Mouse (Mus musculus): ENCODE measurements around the gene Clec5a. TPM values are rescaled to one million over a fixed set of nuclear protein-coding genes. Genes with fewer than 3 reads are reported as not detected.
"Not testable (repeated sequence)": the region's sequence is repeated elsewhere in the genome, so short reads cannot be mapped to it uniquely, and the experiment has no call there.

Gene Clec5a
- total and polyA plus RNA-seq, 3 experiments: 0.16 TPM; not detected in 2

DNA sequence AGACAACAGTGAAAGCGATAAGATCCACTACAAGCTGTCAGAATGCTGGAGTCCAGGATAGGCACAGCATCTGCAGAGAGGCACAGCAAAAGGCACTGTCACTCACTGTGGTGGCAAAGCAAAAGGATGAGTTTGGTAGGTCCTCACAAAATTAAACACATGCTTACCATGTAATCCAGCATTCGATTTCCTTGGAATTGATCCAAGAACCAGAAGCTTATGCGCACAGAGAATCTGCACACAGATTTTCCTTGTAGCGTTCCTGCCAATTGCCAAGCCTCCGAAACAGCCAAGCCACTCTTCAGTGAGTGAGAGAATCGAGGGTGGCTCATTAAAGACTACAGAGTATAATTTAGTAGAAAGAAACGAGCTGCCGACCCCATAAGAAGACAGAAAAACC lies 24.6 kb upstream of the Clec5a start:
- Histone ChIP-seq H3K36me3 (replicated peaks) (no peaks in the 10 kb centered on the region), H3K4me1 (ENCODE audit: insufficient read depth, low read depth, low read length) (no peaks in the 10 kb centered on the region), H3K4me3 (ENCODE audit: low read depth, low read length) (no peak overlapping the region), H3K27me3 (ENCODE audit: insufficient read depth, low read length) (no peaks in the 10 kb centered on the region), H3K9me3 (replicated peaks) (no peaks in the 10 kb centered on the region)
- DNase-seq (ENCODE audit: low spot score): no peak
- no peak for TF ChIP-seq TAL1 (conservative IDR thresholded peaks at IDR 0.05; ENCODE audit: low read depth, low read length)
- no peak for TF ChIP-seq POLR2AphosphoS5 (IDR thresholded peaks at IDR 0.05; ENCODE audit: insufficient replicate concordance, low read depth, low read length)
- ATAC-seq (ENCODE audit: extremely low read depth, insufficient number of reproducible peaks, low FRiP score, poor library complexity, severe bottlenecking): no peak

DNA sequence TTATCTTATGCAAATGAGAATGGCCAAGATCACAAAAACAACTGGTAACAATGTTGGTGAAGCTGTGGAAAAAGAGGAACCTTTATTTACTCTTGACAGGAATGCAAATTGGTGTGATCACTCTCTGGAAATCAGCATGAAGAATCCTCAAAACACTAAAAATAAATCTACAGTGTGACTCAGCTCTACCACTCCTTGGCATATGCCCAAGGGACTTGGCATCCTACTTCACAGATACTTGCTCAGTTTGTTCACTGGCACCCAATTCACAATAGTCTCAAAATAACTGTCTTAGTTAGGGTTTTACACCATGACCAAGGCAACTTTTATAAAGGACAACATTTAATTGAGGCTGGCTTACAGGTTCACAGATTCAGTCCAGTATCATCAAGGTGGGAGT lies 21.8 kb upstream of the Clec5a start:
- Histone ChIP-seq H3K4me3 (ENCODE audit: low read depth, low read length) (no peak overlapping the region), H3K27me3 (ENCODE audit: insufficient read depth, low read length) (no peaks in the 10 kb centered on the region), H3K9me3 (replicated peaks) (no peaks in the 10 kb centered on the region), H3K4me1 (ENCODE audit: insufficient read depth, low read depth, low read length) (no peaks in the 10 kb centered on the region), H3K36me3 (replicated peaks) (no peaks in the 10 kb centered on the region)
- DNase-seq (ENCODE audit: low spot score): no peak
- TF ChIP-seq POLR2AphosphoS5 (IDR thresholded peaks at IDR 0.05; ENCODE audit: insufficient replicate concordance, low read depth, low read length) (no peak), CTCF (IDR thresholded peaks at IDR 0.05; ENCODE audit: low read depth, low read length) (no peak), GATA1 (IDR thresholded peaks at IDR 0.05; ENCODE audit: borderline replicate concordance, low read length) (no peak), GATA2 (IDR thresholded peaks at IDR 0.05; ENCODE audit: borderline replicate concordance, low read depth, low read length) (no peak), TAL1 (conservative IDR thresholded peaks at IDR 0.05; ENCODE audit: low read depth, low read length) (no peak)
- ATAC-seq (ENCODE audit: extremely low read depth, insufficient number of reproducible peaks, low FRiP score, poor library complexity, severe bottlenecking): no peak

DNA sequence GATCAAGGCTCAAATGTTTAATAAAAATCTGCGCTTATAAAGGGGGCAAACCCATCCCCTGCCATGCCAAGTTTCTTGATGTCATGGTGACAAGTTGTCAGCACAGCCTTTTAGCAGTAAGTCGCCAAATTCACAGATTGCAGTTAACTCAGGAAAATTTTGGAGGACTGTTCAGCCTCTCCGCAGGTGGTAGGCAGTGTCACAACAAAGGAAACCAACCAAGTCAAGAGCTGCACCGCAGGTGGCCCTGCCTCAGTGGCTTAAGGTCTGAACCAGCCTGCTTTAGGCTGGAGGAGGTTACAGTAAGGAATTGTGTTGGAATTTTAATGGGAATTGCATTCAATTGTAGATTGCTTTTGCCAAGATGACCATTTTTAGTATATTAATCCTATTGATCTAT lies 12.9 kb upstream of the Clec5a start:
- not testable (repeated sequence) for H3K4me1 ChIP-seq (ENCODE audit: insufficient read depth, low read depth, low read length); H3K9me3 ChIP-seq (replicated peaks); H3K4me3 ChIP-seq (ENCODE audit: low read depth, low read length); H3K36me3 ChIP-seq (replicated peaks); DNase-seq (ENCODE audit: low spot score); H3K27me3 ChIP-seq (ENCODE audit: insufficient read depth, low read length); ATAC-seq (ENCODE audit: extremely low read depth, insufficient number of reproducible peaks, low FRiP score, poor library complexity, severe bottlenecking)

DNA sequence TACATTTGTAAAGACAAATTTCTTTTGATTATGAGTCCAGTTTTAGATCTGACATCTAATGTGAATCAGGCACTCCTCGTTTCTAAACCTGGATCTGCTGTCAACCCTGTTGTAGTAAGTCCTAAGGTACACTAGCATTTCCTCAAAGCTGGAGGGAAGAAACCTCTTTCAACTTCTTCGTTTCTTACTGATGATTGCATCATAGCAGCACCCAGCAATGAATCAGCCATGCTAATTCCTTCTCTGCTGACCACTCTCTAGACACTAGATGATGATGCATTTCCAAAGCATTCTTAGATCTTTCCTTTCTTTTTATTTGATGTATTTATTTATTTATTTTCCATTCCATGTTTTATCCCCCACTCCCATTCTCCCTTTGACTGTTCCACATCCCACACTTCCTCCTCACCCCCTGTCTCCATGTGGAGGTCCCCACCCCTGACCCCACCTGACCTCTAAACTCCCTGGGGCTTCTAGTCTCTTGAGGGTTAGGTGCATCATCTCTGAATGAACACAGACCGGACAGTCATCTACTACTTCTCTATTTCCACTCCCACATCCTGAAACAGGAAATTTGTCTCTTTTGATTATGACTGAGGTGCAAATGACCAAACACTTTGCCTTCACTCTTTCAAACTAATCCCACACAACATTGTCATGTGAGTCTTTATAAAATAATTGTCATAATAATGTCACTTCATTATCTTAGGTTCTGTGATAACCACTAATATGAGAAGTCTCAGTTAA lies 9.4 kb upstream of the Clec5a start:
- DNase-seq (ENCODE audit: low spot score) (no peak), ATAC-seq (ENCODE audit: extremely low read depth, insufficient number of reproducible peaks, low FRiP score, poor library complexity, severe bottlenecking) (no peak)

DNA sequence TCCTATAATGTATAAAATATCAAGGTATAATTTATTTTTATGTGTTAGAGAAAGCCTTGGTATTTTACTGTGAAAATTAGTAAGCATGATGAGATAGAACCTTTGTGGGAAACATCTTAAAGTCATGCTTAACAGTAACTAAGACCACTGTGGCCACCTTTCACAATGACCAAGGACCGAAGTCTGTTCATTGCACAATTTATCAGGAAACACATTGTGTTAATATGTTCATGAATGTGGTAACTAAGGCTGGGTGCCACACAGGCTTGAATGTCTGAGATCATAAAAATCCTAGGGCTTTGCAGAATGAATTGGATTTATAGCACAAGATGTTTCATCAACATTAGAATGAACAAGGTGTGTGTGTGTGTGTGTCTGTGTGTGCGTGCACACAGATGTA lies 2.7 kb upstream of the Clec5a start:
- no peak overlapping the region for H3K4me3 ChIP-seq (ENCODE audit: low read depth, low read length)
- H3K36me3 ChIP-seq (replicated peaks): no peaks in the 10 kb centered on the region
- H3K9me3 ChIP-seq (replicated peaks): no peaks in the 10 kb centered on the region
- ATAC-seq (ENCODE audit: extremely low read depth, insufficient number of reproducible peaks, low FRiP score, poor library complexity, severe bottlenecking) (no peak), DNase-seq (ENCODE audit: low spot score) (no peak)
- H3K4me1 ChIP-seq (ENCODE audit: insufficient read depth, low read depth, low read length): no peaks in the 10 kb centered on the region
- no peaks in the 10 kb centered on the region for H3K27me3 ChIP-seq (ENCODE audit: insufficient read depth, low read length)
- no peak for TF ChIP-seq GATA1 (IDR thresholded peaks at IDR 0.05; ENCODE audit: borderline replicate concordance, low read length)
- no peak for TF ChIP-seq CTCF (IDR thresholded peaks at IDR 0.05; ENCODE audit: low read depth, low read length)
- no peak for TF ChIP-seq GATA2 (IDR thresholded peaks at IDR 0.05; ENCODE audit: borderline replicate concordance, low read depth, low read length)
- no peak for TF ChIP-seq POLR2AphosphoS5 (IDR thresholded peaks at IDR 0.05; ENCODE audit: insufficient replicate concordance, low read depth, low read length)
- TF ChIP-seq TAL1 (conservative IDR thresholded peaks at IDR 0.05; ENCODE audit: low read depth, low read length): no peak

More for the DNA sequence above, 9.4 kb upstream of the Clec5a start:
- Histone ChIP-seq H3K27me3 (ENCODE audit: insufficient read depth, low read length) (no peaks in the 10 kb centered on the region), H3K9me3 (replicated peaks) (no peaks in the 10 kb centered on the region), H3K4me3 (ENCODE audit: low read depth, low read length) (no peak overlapping the region), H3K36me3 (replicated peaks) (no peaks in the 10 kb centered on the region), H3K4me1 (ENCODE audit: insufficient read depth, low read depth, low read length) (no peaks in the 10 kb centered on the region)
- TF ChIP-seq TAL1 (conservative IDR thresholded peaks at IDR 0.05; ENCODE audit: low read depth, low read length) (no peak), GATA1 (IDR thresholded peaks at IDR 0.05; ENCODE audit: borderline replicate concordance, low read length) (no peak), POLR2AphosphoS5 (IDR thresholded peaks at IDR 0.05; ENCODE audit: insufficient replicate concordance, low read depth, low read length) (no peak), CTCF (IDR thresholded peaks at IDR 0.05; ENCODE audit: low read depth, low read length) (no peak), GATA2 (IDR thresholded peaks at IDR 0.05; ENCODE audit: borderline replicate concordance, low read depth, low read length) (no peak)

DNA sequence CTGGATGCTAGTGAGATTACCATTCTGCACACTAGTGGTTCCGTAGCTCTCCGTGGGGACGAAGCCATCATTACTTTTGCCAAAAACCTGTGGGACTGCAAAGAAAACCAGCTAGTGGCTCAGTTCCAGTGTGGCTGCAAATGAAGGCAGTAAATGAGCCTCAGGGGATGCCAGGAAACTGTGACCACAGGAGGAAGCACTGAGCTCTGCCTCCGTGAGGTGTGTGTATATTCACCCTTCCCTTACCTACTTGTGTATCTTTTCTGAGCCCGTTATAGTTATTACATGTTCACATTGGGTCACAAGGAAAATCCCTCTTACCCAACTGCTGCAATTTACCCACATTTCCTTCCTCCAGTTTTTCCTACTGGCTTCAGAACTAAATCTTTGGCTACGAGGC lies 1.3 kb downstream of the Clec5a start:
- TF ChIP-seq TAL1 (conservative IDR thresholded peaks at IDR 0.05; ENCODE audit: low read depth, low read length): no peak
- Histone ChIP-seq H3K4me1 (ENCODE audit: insufficient read depth, low read depth, low read length) (no peaks in the 10 kb centered on the region), H3K4me3 (ENCODE audit: low read depth, low read length) (no peak overlapping the region), H3K36me3 (replicated peaks) (no peaks in the 10 kb centered on the region), H3K9me3 (replicated peaks) (no peaks in the 10 kb centered on the region), H3K27me3 (ENCODE audit: insufficient read depth, low read length) (no peaks in the 10 kb centered on the region)
- DNase-seq (ENCODE audit: low spot score): no peak
- ATAC-seq (ENCODE audit: extremely low read depth, insufficient number of reproducible peaks, low FRiP score, poor library complexity, severe bottlenecking): no peak

DNA sequence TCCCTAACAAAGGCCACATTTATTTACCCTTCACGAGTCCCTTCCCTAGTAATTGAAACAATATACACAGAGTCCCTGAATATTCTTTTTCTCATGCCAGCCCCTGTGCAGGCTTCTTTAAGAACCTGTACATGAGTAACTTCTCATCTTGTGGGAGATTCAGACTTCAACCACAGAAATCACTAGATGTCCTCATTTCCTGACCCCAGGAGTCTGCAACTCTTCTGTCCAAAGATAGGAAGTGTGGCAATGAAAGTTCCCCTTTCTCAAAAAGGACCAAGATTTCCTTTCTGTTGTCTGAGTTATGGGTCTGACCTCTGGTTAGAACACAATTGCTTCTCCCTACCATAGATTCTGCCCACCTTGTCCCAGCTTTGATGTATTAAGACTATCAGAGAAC lies 9.3 kb downstream of the Clec5a start:
- Histone ChIP-seq H3K4me3 (ENCODE audit: low read depth, low read length) (no peak overlapping the region), H3K4me1 (ENCODE audit: insufficient read depth, low read depth, low read length) (no peaks in the 10 kb centered on the region), H3K27me3 (ENCODE audit: insufficient read depth, low read length) (no peaks in the 10 kb centered on the region; the same call in 1 of the 2 replicates), H3K36me3 (replicated peaks) (no peaks in the 10 kb centered on the region), H3K9me3 (replicated peaks) (no peaks in the 10 kb centered on the region)
- no peak for DNase-seq (ENCODE audit: low spot score)
- no peak for TF ChIP-seq POLR2AphosphoS5 (IDR thresholded peaks at IDR 0.05; ENCODE audit: insufficient replicate concordance, low read depth, low read length)
- TF ChIP-seq GATA1 (IDR thresholded peaks at IDR 0.05; ENCODE audit: borderline replicate concordance, low read length): no peak
- no peak for TF ChIP-seq TAL1 (conservative IDR thresholded peaks at IDR 0.05; ENCODE audit: low read depth, low read length)
- TF ChIP-seq GATA2 (IDR thresholded peaks at IDR 0.05; ENCODE audit: borderline replicate concordance, low read depth, low read length): no peak
- no peak for TF ChIP-seq CTCF (IDR thresholded peaks at IDR 0.05; ENCODE audit: low read depth, low read length)
- ATAC-seq (ENCODE audit: extremely low read depth, insufficient number of reproducible peaks, low FRiP score, poor library complexity, severe bottlenecking): no peak
